8 mouse cellular contexts compared by ENCODE assay signal in genomic region chrX:161033235-161033803, GRCm38 (mm10). TPM values are rescaled to one million over a fixed set of nuclear protein-coding genes. Genes with fewer than 3 reads are reported as not detected.
A peak's percentile ranks its signal among the peaks of the same experiment; 100 is the strongest.
DNase-seq lines count a peak whose midpoint lies in the region; TF ChIP-seq lines count a peak whose summit lies in the region.

No protein-coding gene starts in this region.

- no peak for TF ChIP-seq POLR2A in kidney, adult 2 months (IDR thresholded peaks at IDR 0.05; ENCODE audit: low read depth, low read length)

- no peaks in the 10 kb centered on the region for H3K4me1 ChIP-seq in heart, embryonic 10.5 days
- H3K4me1 ChIP-seq in kidney, adult 2 months (ENCODE audit: control insufficient read depth, insufficient read depth, low read length): no peaks in the 10 kb centered on the region

- peak; percentile 27 to 64 for DNase-seq in heart, adult 18-20 months
- DNase-seq in heart, embryonic 10.5 days (ENCODE audit: low spot score): no peak
- peak; percentile 71 for DNase-seq in 3T3-L1 (ENCODE audit: low read depth, low spot score)
- peak; percentile 51 for DNase-seq in ZHBTc4 (ENCODE audit: low read depth, low spot score)
- peak; percentile 55 for DNase-seq in embryo, embryonic 11 days
- DNase-seq in kidney, adult 2 months: peak; percentile 48
- peak; percentile 55 for DNase-seq in lung, postnatal 10 days
- peak; percentile 19 for DNase-seq in thymus, postnatal 25 days

- H3K36me3 ChIP-seq in heart, embryonic 10.5 days: no peaks in the 10 kb centered on the region
- H3K36me3 ChIP-seq in kidney, adult 2 months (ENCODE audit: control insufficient read depth, insufficient read depth, low read length): no peaks in the 10 kb centered on the region

- H3K9me3 ChIP-seq in heart, embryonic 10.5 days: no peaks in the 10 kb centered on the region

- H3K27me3 ChIP-seq in heart, embryonic 10.5 days (ENCODE audit: insufficient read depth, poor library complexity, severe bottlenecking): no peaks in the 10 kb centered on the region
- H3K27me3 ChIP-seq in kidney, adult 2 months (replicated peaks; ENCODE audit: control insufficient read depth, insufficient read depth, low read length): no peaks in the 10 kb centered on the region

- no peak overlapping the region for H3K4me3 ChIP-seq in heart, embryonic 10.5 days
- H3K4me3 ChIP-seq in kidney, adult 2 months (ENCODE audit: insufficient read depth, low read depth, low read length): no peak overlapping the region

- TF ChIP-seq CTCF in kidney, adult 2 months (conservative IDR thresholded peaks at IDR 0.05; ENCODE audit: insufficient read depth, insufficient read length, low read depth, low read length): peak; percentile 43

- no peak overlapping the region for H3K27ac ChIP-seq in heart, embryonic 10.5 days
- no peak overlapping the region for H3K27ac ChIP-seq in kidney, adult 2 months (ENCODE audit: insufficient read depth, low read depth, low read length)

- WGBS in heart, embryonic 10.5 days: 33% methylated on average over 3 of the region's 3 CpGs
- WGBS in kidney, adult 2 months: 33% methylated on average over 3 of the region's 3 CpGs

RNA-seq across cellular contexts. Expression of gene Cdkl5, which starts 38.8 kb away (rescaled TPM):
- total RNA-seq in heart, adult 18-20 months (2021): 1 to 10 TPM; 5.1 TPM
- 1.5 and 1.6 TPM in 2 replicates for polyA plus RNA-seq in heart, embryonic 10.5 days (2016; fragmentation: Nextera tagmentation; extraction: Ambion mirVana)
- 1.5 and 1.6 TPM in 2 replicates for polyA plus RNA-seq in kidney, adult 2 months (2012; rRNA removed)
